Mouse (Mus musculus) layer of hippocampus, adult 9-11 months (tissue): ENCODE results near the gene C1qtnf4.

Experiments used
- DNase-seq: peaks from one replicate; pipeline ENCODE4 v3.0.0; 2022

Gene C1qtnf4

GRCm38 (mm10) chr2:90939750-90940149, 54.1 kb downstream of the C1qtnf4 start:
- DNase-seq, result no peak
